Mouse (Mus musculus): ENCODE results near the gene Nlrp4a. TPM values are rescaled to one million over a fixed set of nuclear protein-coding genes. Genes with fewer than 3 reads are reported as not detected.
"Not testable (repeated sequence)": the region's sequence is repeated elsewhere in the genome, so short reads cannot be mapped to it uniquely, and the experiment has no call there.

Gene Nlrp4a
- 0.04 TPM in 1 of 2 replicates, not detected in the other for polyA plus RNA-seq (2015; fragmentation: Nextera tagmentation; extraction: Ambion mirVana)

GRCm38 (mm10) chr7:26434813-26435212 lies at the start of gene Nlrp4a:
Nlrp4a (plus strand) TSS chr7:26435113.
- DNase-seq (ENCODE audit: low spot score) (no peak), ATAC-seq (ENCODE audit: low FRiP score, low TSS enrichment) (no peak)
- Histone ChIP-seq H3K27ac (replicated peaks) (no peak within 1 kb of the TSS), H3K9me3 (ENCODE audit: control insufficient read depth, low read length) (no peaks in the 10 kb centered on the region), H3K27me3 (ENCODE audit: control insufficient read depth, insufficient read depth, low read length) (no peaks in the 10 kb centered on the region), H3K36me3 (ENCODE audit: control insufficient read depth, insufficient read depth, low read length) (no peaks in the 10 kb centered on the region), H3K9ac (ENCODE audit: low read length) (no peak within 1 kb of the TSS), H3K4me2 (replicated peaks; ENCODE audit: low read depth) (no peak within 1 kb of the TSS), H3K4me3 (ENCODE audit: low read depth, low read length) (no peak within 1 kb of the TSS), H3K4me1 (replicated peaks; ENCODE audit: control insufficient read depth, insufficient read depth) (no peaks in the 10 kb centered on the region)
- no peak for TF ChIP-seq EP300 (optimal IDR thresholded peaks at IDR 0.05)
- 82% methylated on average over 5 of the region's 5 CpGs for WGBS

- not testable (repeated sequence) for H3K4me2 ChIP-seq (replicated peaks; ENCODE audit: low read depth); H3K36me3 ChIP-seq (ENCODE audit: control insufficient read depth, insufficient read depth, low read length); ATAC-seq (ENCODE audit: low FRiP score, low TSS enrichment); H3K4me3 ChIP-seq (ENCODE audit: low read depth, low read length); H3K27me3 ChIP-seq (ENCODE audit: control insufficient read depth, insufficient read depth, low read length); H3K4me1 ChIP-seq (replicated peaks; ENCODE audit: control insufficient read depth, insufficient read depth); H3K9ac ChIP-seq (ENCODE audit: low read length); DNase-seq (ENCODE audit: low spot score); H3K9me3 ChIP-seq (ENCODE audit: control insufficient read depth, low read length); H3K27ac ChIP-seq (replicated peaks)
- 79% methylated on average over 5 of the region's 5 CpGs for WGBS
Measured at GRCm38 (mm10) chr7:26386691-26387090, 48.2 kb upstream of the Nlrp4a start.

- not testable (repeated sequence) for H3K9me3 ChIP-seq (ENCODE audit: control insufficient read depth, low read length); H3K27ac ChIP-seq (replicated peaks); DNase-seq (ENCODE audit: low spot score); H3K4me1 ChIP-seq (replicated peaks; ENCODE audit: control insufficient read depth, insufficient read depth); H3K4me2 ChIP-seq (replicated peaks; ENCODE audit: low read depth); ATAC-seq (ENCODE audit: low FRiP score, low TSS enrichment); H3K36me3 ChIP-seq (ENCODE audit: control insufficient read depth, insufficient read depth, low read length); H3K27me3 ChIP-seq (ENCODE audit: control insufficient read depth, insufficient read depth, low read length); H3K9ac ChIP-seq (ENCODE audit: low read length); H3K4me3 ChIP-seq (ENCODE audit: low read depth, low read length)
- WGBS, result 62% methylated on average over 2 of the region's 2 CpGs
Measured at GRCm38 (mm10) chr7:26391137-26391536, 43.8 kb upstream of the Nlrp4a start.

GRCm38 (mm10) chr7:26391811-26392210 lies 43.1 kb upstream of the Nlrp4a start:
- not testable (repeated sequence) for H3K36me3 ChIP-seq (ENCODE audit: control insufficient read depth, insufficient read depth, low read length); H3K4me1 ChIP-seq (replicated peaks; ENCODE audit: control insufficient read depth, insufficient read depth); H3K4me3 ChIP-seq (ENCODE audit: low read depth, low read length); H3K27ac ChIP-seq (replicated peaks); ATAC-seq (ENCODE audit: low FRiP score, low TSS enrichment); DNase-seq (ENCODE audit: low spot score); H3K9me3 ChIP-seq (ENCODE audit: control insufficient read depth, low read length); H3K9ac ChIP-seq (ENCODE audit: low read length); H3K27me3 ChIP-seq (ENCODE audit: control insufficient read depth, insufficient read depth, low read length); H3K4me2 ChIP-seq (replicated peaks; ENCODE audit: low read depth)
- 79% methylated on average over 6 of the region's 6 CpGs for WGBS

GRCm38 (mm10) chr7:26403600-26403999 lies 31.3 kb upstream of the Nlrp4a start, which contains the start of gene Nlrp9c:
Nlrp9c (minus strand) TSS chr7:26403700.
- H3K9ac ChIP-seq (ENCODE audit: low read length); H3K27me3 ChIP-seq (ENCODE audit: control insufficient read depth, insufficient read depth, low read length); ATAC-seq (ENCODE audit: low FRiP score, low TSS enrichment); H3K27ac ChIP-seq (replicated peaks); DNase-seq (ENCODE audit: low spot score); H3K4me3 ChIP-seq (ENCODE audit: low read depth, low read length); H3K9me3 ChIP-seq (ENCODE audit: control insufficient read depth, low read length); H3K4me2 ChIP-seq (replicated peaks; ENCODE audit: low read depth); H3K36me3 ChIP-seq (ENCODE audit: control insufficient read depth, insufficient read depth, low read length); H3K4me1 ChIP-seq (replicated peaks; ENCODE audit: control insufficient read depth, insufficient read depth): not testable (repeated sequence)
- WGBS, result 66% methylated on average over 2 of the region's 2 CpGs

- Histone ChIP-seq H3K9me3 (ENCODE audit: control insufficient read depth, low read length) (no peaks in the 10 kb centered on the region), H3K4me3 (ENCODE audit: low read depth, low read length) (no peak overlapping the region), H3K36me3 (ENCODE audit: control insufficient read depth, insufficient read depth, low read length) (no peaks in the 10 kb centered on the region), H3K9ac (ENCODE audit: low read length) (no peak overlapping the region), H3K27ac (replicated peaks) (no peak overlapping the region), H3K27me3 (ENCODE audit: control insufficient read depth, insufficient read depth, low read length) (no peaks in the 10 kb centered on the region), H3K4me2 (replicated peaks; ENCODE audit: low read depth) (no peak overlapping the region), H3K4me1 (replicated peaks; ENCODE audit: control insufficient read depth, insufficient read depth) (no peaks in the 10 kb centered on the region)
- TF ChIP-seq EP300 (optimal IDR thresholded peaks at IDR 0.05) (no peak), CTCF (IDR thresholded peaks at IDR 0.05; ENCODE audit: low read depth) (no peak)
- DNase-seq (ENCODE audit: low spot score), result no peak
- ATAC-seq (ENCODE audit: low FRiP score, low TSS enrichment), result no peak
Measured at GRCm38 (mm10) chr7:26476690-26477089, 41.8 kb downstream of the Nlrp4a start.

GRCm38 (mm10) chr7:26489514-26489913 lies 54.6 kb downstream of the Nlrp4a start:
- ATAC-seq (ENCODE audit: low FRiP score, low TSS enrichment); H3K4me1 ChIP-seq (replicated peaks; ENCODE audit: control insufficient read depth, insufficient read depth); H3K36me3 ChIP-seq (ENCODE audit: control insufficient read depth, insufficient read depth, low read length); DNase-seq (ENCODE audit: low spot score); H3K9me3 ChIP-seq (ENCODE audit: control insufficient read depth, low read length); H3K9ac ChIP-seq (ENCODE audit: low read length); H3K27me3 ChIP-seq (ENCODE audit: control insufficient read depth, insufficient read depth, low read length); H3K4me3 ChIP-seq (ENCODE audit: low read depth, low read length); H3K27ac ChIP-seq (replicated peaks); H3K4me2 ChIP-seq (replicated peaks; ENCODE audit: low read depth): not testable (repeated sequence)
- 79% methylated on average over 18 of the region's 18 CpGs for WGBS

Other genes starting within 250 kb of the Nlrp4a start
- gene Vmn1r184, start 174.8 kb upstream of the Nlrp4a start, polyA plus RNA-seq (2015; fragmentation: Nextera tagmentation; extraction: Ambion mirVana), result 0.02 TPM in 1 of 2 replicates, not detected in the other
- gene Cyp2a4, start 127.9 kb upstream of the Nlrp4a start, polyA plus RNA-seq (2015; fragmentation: Nextera tagmentation; extraction: Ambion mirVana), result not detected in 2 replicates
- 0.06 TPM in 1 of 2 replicates, not detected in the other for gene Nlrp9c, start 31.4 kb upstream of the Nlrp4a start, polyA plus RNA-seq (2015; fragmentation: Nextera tagmentation; extraction: Ambion mirVana)
- gene Nlrp9a, start 99.9 kb downstream of the Nlrp4a start, polyA plus RNA-seq (2015; fragmentation: Nextera tagmentation; extraction: Ambion mirVana), result not detected in 2 replicates
- gene Vmn1r185, start 183.4 kb downstream of the Nlrp4a start, polyA plus RNA-seq (2015; fragmentation: Nextera tagmentation; extraction: Ambion mirVana), result not detected in 2 replicates